Mouse (Mus musculus): Measurements from ENCODE around the gene Efl1. TPM values are rescaled to one million over a fixed set of nuclear protein-coding genes. Genes with fewer than 3 reads are reported as not detected.

The Efl1 gene
- total RNA-seq, 2 experiments from 2014 or later: 18.4 to 20.7 TPM

DNA sequence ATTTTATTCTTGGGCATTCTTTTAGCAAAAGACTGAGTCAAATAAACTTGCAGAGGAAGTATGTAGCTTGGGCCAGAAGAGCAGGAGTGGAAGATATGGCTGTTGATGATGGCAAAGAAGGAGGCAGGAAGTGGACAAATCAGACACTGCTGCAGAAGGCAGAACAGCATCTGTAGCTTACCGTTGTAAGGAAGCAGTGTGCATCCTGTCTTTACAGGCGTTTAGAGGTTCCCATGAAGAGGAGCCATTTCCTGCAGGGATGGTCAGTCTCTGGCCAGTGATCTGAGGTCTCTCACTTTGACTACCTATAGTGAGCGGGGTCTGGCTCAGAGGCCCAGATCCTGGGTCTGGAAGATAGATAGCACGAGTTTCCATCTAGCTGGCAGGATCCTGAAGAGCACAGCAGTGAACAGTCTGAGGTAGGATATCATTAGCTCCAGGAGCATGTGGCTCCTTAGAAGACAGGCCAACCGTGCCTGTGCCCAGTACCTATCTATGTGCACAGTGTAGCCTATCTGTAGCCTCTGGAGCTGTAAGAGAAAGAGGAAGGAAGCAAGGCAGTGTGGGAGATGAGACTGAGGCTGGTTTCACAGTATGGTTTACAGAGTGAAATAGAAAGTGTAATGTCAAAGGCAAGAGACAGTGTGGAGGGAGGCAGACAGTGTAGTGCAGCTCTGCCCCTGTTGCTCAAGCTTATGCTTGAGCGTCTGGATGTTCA is 42.8 kb downstream of the Efl1 start:
- TF ChIP-seq CTCF (conservative IDR thresholded peaks at IDR 0.05): no peak
- Histone ChIP-seq H3K27ac (no peak overlapping the region), H3K4me3 (no peak overlapping the region)
- no peak for DNase-seq (ENCODE audit: low spot score in 2 of 2)

DNA sequence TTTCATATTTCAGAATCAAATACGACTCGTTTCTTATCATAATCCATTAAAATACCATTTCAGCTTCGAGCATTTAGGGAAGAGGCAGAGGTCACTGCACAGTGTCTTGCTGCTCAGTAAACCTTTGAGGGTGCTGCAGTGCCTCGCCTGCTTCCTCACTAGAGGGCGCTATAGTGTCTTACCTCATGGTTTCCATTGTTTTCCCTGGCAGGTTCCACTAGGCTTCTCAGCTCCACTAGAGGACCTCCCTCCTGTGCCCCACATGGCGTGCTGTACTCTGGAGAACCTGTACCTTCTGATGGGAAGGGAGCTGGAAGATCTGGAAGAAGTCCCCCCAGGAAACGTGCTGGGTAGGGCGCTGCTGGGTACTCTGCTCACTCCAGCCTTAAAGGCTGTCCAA is 49.3 kb downstream of the Efl1 start:
- no peak for DNase-seq (ENCODE audit: low spot score in 2 of 2)
- TF ChIP-seq CTCF (conservative IDR thresholded peaks at IDR 0.05): peak; percentile 49
- H3K4me3 ChIP-seq: no peak overlapping the region
- H3K27ac ChIP-seq: no peak overlapping the region

DNA sequence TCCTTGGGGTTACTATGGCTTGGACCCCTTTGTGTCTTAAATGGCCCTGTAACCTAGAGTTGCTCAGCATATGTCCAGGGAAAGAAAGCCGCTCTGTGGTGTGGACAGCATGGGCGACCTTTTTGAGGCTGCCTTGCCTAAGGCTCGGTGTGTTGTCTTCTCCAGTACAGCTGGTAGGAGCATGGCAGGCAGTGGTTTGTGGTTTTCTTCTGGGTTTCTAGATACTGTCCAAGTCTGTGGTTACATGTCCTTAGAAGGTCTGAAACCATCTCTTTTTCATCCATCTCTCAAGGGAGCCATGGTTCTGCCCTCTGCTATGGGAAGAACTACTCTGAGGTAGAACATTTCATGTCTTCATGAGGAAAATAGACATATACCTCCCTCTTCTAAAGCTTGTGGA is 50.6 kb downstream of the Efl1 start:
- TF ChIP-seq CTCF (conservative IDR thresholded peaks at IDR 0.05): no peak

DNA sequence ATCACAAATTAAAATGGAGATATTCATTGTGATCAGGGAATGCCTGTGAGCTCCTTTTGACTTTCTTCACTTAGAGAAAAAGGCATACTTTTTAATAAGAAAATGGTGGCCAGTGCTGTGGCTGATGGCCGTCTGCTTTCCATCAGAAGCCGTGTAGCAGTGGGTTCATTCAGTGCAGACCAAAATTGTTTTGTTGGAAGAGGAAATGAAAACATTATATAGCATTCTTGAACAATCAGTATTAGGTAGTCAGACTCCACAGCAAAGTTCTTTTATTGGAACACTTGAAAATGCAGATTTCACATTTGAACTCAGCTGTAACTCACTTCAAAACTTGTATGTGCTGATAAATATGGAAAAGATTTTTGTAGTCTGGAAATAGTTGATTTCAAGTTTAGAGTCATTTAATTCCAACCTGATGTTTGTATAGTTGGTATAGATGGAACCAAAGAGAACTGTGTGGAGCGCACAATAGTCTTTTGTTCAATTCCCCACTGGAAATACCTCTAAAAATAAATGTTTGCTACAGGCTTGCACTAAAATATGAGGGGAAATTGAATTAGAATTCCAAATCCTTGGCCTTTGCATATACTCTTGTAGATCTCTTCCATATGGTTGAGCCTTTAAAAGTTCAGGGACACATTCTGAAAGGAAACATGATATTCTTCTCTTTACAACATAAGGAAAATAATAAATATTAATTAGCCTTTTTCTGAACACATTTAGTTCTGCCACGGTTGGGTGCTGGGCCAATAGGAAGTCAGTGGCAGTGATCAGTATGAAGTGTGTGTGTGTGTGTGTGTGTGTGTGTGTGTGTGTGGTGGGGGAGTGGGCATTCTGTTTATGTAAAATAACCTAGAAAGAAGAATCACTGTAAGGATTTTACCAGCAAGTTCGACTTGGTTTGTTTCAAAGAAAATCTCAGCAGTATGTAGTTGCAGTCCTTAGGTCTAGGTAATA is 54.2 kb downstream of the Efl1 start:
- TF ChIP-seq CTCF (conservative IDR thresholded peaks at IDR 0.05): no peak
- no peak overlapping the region for H3K4me3 ChIP-seq
- no peak for DNase-seq (ENCODE audit: low spot score in 2 of 2)
- H3K27ac ChIP-seq: no peak overlapping the region

More for the DNA sequence above, 50.6 kb downstream of the Efl1 start:
- H3K27ac ChIP-seq: no peak overlapping the region
- DNase-seq (ENCODE audit: low spot score in 2 of 2): no peak
- H3K4me3 ChIP-seq: no peak overlapping the region

DNA sequence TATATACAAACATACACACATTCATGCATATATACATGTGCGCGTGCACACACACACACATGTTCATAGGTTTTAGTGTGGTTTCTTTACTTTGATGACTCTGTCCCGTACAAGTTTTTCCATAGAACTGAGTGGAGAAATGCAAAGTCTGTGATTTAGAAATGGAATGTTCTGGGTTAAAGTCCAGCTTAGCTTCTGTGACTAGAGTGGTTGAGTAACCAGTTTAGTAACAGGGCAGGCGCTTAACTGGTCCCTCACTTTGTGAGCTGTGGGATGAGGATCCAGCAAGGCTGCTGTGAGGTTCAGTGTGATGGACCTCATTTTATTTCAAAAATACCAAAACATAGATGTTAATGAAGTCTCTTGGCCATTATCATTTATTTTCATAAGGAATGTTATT is 60.8 kb downstream of the Efl1 start:
- no peak overlapping the region for H3K4me3 ChIP-seq
- no peak for DNase-seq (ENCODE audit: low spot score in 2 of 2)
- TF ChIP-seq CTCF (conservative IDR thresholded peaks at IDR 0.05): no peak
- no peak overlapping the region for H3K27ac ChIP-seq

DNA sequence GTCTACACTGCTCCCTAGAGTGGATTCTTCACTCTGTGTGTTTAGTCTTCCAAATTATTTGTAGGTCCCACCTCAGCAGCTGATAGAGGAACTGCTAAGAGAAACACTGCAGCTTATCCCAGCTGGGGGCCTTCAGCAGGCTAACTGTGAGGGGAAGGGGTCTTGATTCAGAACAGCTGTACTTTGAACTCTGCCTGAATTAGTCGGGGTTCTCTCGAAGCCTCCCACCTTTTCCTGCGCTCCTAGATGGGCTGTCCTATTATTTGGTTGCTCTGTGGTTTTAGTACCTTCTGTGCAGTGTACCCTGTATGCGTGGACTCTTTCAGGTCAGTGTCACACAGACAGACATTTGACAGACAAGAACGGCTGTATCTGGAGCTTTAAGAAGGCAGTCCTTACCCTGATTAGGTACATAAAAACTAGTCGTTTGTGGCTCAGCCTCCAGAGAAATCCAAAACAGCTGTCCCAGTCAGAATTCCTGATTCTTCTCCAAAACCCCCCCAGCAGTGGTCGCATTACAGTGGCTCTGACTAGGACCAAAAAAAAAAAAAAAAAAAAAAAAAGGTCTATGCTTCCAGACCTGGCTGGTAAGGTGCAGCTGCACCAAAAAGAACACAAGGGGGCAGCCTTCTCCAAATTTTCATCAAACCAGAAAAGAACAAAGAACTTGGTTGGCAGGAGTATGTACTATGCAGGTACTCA is 66.9 kb downstream of the Efl1 start:
- TF ChIP-seq CTCF (conservative IDR thresholded peaks at IDR 0.05): peak; percentile 86

DNA sequence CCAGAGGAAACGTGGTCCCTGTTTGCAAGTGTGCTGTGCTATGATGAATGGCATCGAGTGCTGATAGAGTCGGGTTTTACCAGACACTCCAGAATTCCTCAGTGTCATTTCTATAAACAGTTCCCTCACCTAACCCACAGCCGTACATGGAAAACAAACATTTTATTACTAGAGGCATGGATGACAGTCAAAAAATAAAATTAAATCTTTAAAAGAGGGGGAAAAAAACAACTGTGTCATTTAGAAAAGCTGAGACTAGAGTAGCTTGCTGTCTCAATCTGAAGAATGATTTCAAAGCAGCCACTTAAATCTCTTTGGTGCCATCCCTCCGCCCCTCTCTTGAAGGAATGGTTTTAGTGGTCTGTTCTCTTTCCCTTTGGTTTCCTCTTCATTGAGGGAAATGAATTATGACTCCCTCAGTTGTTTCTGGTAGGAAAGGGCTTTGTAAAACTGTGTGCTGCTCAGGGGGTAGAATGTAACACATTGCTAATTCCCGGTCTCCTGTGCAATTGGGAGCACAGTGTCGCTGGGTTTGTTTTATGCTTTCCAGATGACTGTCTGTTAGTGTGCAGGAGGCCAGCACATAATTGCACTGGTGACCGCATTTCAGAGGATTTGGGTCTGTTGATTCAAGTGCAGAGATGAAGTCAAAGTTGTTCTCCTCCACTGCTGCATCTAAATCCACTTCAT is 67.6 kb downstream of the Efl1 start:
- DNase-seq (ENCODE audit: low spot score in 2 of 2): no peak
- Histone ChIP-seq H3K4me3 (no peak overlapping the region), H3K27ac (peak overlapping the region; percentile 29; the same call in 1 of the 2 replicates)
- TF ChIP-seq CTCF (conservative IDR thresholded peaks at IDR 0.05): no peak

More for the DNA sequence above, 66.9 kb downstream of the Efl1 start:
- DNase-seq (ENCODE audit: low spot score in 2 of 2): peak; percentile 38 to 56
- Histone ChIP-seq H3K27ac (no peak overlapping the region), H3K4me3 (no peak overlapping the region)

DNA sequence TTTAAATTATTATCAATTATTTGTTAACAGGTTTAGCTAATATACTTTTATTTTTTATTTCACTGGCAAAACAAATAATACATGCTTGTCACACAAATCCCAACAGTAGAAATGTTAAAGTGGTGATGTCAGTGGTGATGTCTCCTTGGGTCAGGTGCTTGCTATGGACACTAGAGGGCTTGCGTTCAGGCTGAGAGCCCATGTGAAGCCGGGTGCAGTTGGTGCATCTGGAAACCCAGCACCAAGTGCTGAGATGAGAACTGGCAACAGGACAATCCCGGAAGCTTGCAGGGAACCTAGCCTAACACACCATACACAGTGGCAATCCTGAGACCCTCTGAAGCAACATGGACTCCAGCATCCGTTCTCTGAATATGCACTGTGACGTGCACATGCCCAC is 70.9 kb downstream of the Efl1 start:
- DNase-seq (ENCODE audit: low spot score in 2 of 2): no peak
- TF ChIP-seq CTCF (conservative IDR thresholded peaks at IDR 0.05): peak; percentile 69
- no peak overlapping the region for H3K27ac ChIP-seq
- H3K4me3 ChIP-seq: no peak overlapping the region

DNA sequence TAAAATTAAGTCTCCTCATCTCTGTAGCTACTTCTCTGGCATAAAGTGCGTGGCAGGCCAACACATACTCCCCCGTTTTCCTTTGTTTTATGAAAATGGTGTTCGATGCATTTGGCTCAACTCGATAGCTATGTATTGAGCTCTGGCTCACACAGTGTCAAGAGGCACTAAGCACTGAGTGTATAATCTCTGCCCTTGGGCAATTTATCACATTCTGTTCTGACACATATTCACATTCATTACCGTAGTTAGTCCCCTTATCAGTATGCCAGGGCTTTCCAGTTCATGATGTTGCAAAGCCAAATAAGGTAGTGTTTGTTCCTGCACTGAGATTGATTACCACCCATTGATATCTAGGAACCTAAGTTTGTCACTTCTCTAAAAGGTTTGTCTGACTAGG is 71.3 kb downstream of the Efl1 start:
- H3K4me3 ChIP-seq: no peak overlapping the region
- H3K27ac ChIP-seq: no peak overlapping the region
- DNase-seq (ENCODE audit: low spot score in 2 of 2): no peak
- no peak for TF ChIP-seq CTCF (conservative IDR thresholded peaks at IDR 0.05)

DNA sequence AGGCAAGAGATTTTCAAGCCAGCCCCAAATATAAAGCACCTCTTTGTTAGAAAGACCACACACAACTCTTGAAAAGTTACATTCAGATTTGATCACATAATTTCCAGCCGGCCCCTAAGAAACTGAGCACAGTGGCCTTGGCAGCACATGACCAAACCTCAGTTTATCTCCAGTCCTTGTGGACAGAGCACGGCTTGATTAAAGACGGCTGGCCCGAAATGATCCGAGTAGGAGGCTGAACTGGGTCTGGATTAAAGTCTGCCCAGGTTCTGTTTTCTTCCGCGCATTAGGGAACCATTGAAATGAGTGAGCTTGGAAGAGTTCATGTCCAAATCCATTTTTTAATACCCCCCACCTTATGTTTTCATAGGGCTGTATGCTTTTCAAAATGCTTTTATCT is 72.1 kb downstream of the Efl1 start:
- TF ChIP-seq CTCF (conservative IDR thresholded peaks at IDR 0.05): no peak
- no peak overlapping the region for H3K4me3 ChIP-seq
- no peak overlapping the region for H3K27ac ChIP-seq
- DNase-seq (ENCODE audit: low spot score in 2 of 2): no peak

DNA sequence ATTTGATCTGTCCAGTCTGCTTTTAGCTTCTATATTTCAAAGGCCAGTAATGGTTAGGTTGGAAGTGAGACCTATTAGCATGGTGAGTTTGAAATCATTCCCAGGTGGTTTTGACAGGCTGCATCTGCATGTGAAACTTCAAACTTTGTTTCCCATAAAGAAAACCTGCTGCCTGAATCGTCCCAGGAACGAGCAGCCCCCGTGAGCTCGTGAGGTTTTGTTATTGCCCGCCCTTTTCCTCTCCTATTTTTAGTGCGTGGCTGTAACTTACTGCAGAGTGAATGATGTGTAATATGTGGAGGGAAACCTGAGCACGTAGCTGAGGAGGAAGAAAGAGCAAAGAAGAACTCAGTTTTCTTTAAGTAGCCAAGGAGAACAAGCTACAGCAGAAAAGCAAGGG is 72.5 kb downstream of the Efl1 start:
- Histone ChIP-seq H3K4me3 (no peak overlapping the region), H3K27ac (no peak overlapping the region)
- DNase-seq (ENCODE audit: low spot score in 2 of 2): no peak
- TF ChIP-seq CTCF (conservative IDR thresholded peaks at IDR 0.05): no peak

DNA sequence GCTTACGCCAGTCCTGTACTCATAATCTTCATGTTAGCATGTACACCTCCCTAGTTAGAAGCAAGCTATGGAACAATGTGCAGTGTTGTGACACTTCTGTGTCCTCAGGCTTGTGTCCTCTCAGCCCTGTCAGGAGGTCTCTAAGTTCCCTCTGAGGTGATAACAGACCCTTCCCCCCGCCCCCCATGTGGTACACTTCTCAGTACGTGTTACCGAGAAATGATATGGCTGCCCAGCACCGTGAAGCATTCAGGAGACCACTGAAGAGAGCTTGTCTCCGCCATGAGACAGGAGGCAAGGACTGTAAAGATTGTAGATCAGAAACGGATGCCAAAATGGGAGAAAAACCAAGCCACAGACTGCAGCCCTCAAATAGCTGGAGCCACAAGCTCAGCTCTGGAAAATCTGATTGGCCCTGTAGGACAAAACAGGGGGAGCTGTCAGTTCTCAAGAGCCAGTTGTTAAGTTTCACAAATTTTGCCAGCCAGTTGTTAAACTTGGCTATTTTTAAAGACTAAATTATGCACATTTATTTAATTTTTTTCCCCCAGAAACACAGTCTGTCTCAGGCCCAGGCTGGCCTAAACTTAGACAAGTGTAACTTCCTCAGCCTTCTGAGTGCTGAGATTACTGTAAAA is 74.2 kb downstream of the Efl1 start:
- H3K4me3 ChIP-seq: no peak overlapping the region
- no peak for DNase-seq (ENCODE audit: low spot score in 2 of 2)
- TF ChIP-seq CTCF (conservative IDR thresholded peaks at IDR 0.05): no peak
- no peak overlapping the region for H3K27ac ChIP-seq
